Mouse (Mus musculus) thymus, adult 18-20 months (tissue): Measurements from ENCODE around the gene Gm20481.
"Not testable (repeated sequence)": the region's sequence is repeated elsewhere in the genome, so short reads cannot be mapped to it uniquely, and the experiment has no call there.

Experiments
- DNase-seq, 2 experiments: peaks; one replicate each; pipeline ENCODE4 v3.0.0; 2022; ENCODE audit warnings: mixed read lengths in 2 of 2

Gm20481 gene

GRCm38 (mm10) chr17:34978239-34978638, 8.5 kb downstream of the Gm20481 start:
- no peak for DNase-seq

GRCm38 (mm10) chr17:34979631-34980030, 9.9 kb downstream of the Gm20481 start:
- DNase-seq = no peak

- no peak for DNase-seq
Measured at GRCm38 (mm10) chr17:34980655-34981054, 10.9 kb downstream of the Gm20481 start.

- peak; percentile 84 to 90 for DNase-seq
Measured at GRCm38 (mm10) chr17:34981690-34982180, 12.0 kb downstream of the Gm20481 start, which contains the start of gene Lsm2. Lsm2 (plus strand) TSS chr17:34981862.

DNA sequence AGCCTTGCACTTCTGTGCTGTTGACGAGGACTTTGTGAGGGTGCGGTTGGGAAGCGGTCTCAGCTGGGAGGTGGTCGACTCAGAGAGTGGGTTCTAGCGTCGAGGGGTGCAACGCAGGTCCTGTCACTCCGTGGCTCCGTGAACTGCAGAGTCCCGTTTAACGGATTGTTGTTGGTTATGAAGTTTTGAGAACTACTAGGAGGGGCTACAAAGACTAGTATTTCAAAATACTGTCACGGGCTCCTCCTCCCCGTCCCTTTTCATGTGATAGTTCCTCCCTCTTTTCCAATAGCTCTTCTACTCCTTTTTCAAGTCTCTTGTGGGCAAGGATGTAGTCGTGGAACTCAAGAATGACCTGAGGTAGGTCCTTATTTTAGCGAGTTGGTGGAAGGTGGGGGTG, 12.6 kb downstream of the Gm20481 start:
- no peak for DNase-seq

DNA sequence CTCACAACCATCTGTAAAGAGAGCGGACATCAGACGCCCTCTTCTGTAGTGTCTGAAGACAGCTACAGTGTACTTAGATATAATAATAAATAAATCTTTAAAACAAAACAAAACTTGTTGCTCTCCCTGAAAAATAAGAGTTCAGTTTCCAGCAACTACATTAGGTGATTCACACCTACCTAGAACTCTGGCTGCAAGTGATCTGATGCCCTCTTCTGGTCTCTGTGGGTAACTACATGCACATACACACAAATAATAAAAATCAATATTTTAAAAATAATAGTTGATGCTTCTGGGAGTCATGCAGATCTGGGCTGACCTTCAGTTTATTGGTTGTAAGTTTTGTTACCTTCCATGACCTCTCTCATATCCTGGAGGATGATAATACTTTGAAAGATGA, 14.5 kb downstream of the Gm20481 start:
- DNase-seq = no peak

GRCm38 (mm10) chr17:34994751-34995150, 25.0 kb downstream of the Gm20481 start:
- DNase-seq = no peak

- not testable (repeated sequence) for DNase-seq
Measured at GRCm38 (mm10) chr17:34995192-34995591, 25.5 kb downstream of the Gm20481 start.

- not testable (repeated sequence) for DNase-seq
Measured at GRCm38 (mm10) chr17:34995927-34996326, 26.2 kb downstream of the Gm20481 start.

GRCm38 (mm10) chr17:34996411-34997141, 26.9 kb downstream of the Gm20481 start:
- DNase-seq = no peak

- DNase-seq = no peak
Measured at GRCm38 (mm10) chr17:34997142-34997483, 27.4 kb downstream of the Gm20481 start.

- no peak for DNase-seq
Measured at GRCm38 (mm10) chr17:34998526-34999430, 29.1 kb downstream of the Gm20481 start.

GRCm38 (mm10) chr17:34999871-35000716, 30.4 kb downstream of the Gm20481 start:
- not testable (repeated sequence) for DNase-seq

DNA sequence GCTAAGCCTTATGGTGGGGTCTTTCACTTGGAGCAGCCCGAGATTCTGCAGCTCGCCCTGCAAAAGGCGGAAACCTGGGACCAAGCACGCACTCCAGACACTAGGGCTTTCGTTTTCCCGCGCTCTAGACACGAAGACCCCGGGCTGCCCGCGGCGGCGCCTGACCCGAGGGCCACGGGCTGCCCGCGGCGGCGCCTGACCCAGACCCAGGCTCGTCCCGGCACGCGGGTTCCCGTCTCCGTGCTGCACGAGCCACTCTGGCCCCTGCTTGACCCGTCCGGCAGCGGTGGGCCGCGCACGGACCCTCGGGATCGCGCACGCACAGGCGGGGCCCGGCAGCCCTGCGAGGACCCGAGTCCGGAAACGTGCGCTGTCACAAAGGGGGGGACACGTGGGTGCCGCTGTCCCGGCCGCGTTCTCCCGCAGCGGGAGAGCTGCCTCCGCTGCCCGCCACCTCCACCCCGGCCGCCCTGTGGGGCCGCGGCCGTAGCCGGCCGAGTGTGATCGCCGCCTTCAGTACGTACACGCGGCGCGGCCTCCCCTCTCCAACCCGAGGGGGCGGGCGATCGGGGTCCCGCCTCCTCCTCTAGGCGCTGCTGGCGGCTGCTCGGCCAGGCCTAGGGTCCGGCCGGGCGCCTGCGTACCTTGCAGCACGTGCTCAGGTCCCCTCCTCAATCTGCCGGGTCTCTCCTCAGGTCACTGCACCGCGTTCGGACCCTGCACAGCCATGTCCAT, 31.2 kb downstream of the Gm20481 start, which contains the start of gene Vars:
Gene Vars, plus strand, starts transcription at position 271 of the 735 bp plus-strand sequence.
- DNase-seq = peak; percentile 66 to 72

- DNase-seq = no peak
Measured at GRCm38 (mm10) chr17:35001452-35002152, 31.9 kb downstream of the Gm20481 start.

DNA sequence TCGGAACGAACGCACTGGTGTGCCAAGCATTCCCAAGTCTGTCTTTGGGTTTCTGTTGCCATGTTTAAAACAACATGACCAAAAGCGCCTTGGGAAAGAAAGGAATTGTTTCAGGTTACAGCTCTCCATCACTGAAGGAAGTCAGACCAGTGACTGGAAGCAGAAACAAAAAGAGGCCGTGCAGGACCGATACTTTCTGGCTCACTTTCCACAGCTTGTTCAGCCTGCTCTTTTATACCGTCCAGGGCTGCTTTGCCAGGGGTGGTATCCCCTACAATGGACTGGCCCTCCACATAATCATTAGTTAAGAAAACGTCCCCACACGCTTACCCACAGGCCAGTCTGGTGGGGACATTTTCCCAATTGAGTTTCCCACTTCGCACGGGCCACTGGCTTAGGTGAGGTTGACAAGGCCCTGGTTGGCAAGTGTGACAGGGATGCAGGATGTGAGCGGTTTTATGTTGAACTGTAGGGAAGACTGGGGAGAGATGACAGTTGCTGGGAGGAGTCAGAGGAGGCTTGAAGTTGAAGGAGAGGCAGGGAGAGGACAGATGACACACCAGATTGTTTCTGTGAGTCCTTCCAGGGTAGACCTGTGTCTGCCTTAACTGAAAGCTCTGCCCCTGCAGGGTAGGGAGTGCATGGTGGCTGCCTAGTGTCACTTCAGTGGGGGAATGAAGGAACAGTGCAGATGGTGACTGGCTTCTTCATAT, 32.6 kb downstream of the Gm20481 start:
- no peak for DNase-seq

DNA sequence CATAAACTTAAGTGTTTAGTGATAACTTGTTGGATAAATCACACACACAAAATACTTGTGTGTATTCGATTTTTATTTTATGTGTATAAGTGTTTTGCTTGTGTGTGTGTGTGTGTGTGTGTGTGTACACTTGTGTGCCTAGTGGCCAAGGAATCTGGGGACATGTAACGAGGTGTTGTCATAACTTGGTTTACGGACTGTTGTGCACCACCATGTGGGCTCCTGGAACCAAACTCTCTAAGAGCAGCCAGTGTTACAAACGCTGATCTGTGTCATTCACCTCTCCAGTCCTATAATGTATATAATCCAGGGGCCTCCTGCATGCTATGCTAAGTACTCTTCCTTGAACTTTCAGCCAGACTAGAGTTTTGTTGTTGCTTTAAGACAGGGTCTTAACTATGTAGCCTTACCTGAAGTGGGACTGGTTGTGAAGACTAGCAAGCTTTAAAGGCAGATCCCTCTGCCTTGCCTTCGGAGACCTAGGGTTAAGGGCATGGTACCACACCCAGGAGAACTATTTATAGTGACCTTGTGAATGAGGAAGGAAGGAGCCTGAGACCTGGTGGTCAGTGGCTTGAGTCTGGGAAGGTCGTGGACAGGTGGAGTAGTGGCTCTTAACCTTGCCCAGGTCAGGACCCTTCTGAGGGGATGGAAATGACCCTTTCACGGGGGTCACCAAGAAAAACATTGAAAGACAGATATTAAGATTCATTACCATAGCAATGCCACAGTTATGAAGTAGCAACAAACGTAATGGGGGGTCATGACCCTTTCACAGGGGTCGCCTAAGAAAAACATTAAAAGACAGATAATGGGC, 33.5 kb downstream of the Gm20481 start:
- no peak for DNase-seq

DNA sequence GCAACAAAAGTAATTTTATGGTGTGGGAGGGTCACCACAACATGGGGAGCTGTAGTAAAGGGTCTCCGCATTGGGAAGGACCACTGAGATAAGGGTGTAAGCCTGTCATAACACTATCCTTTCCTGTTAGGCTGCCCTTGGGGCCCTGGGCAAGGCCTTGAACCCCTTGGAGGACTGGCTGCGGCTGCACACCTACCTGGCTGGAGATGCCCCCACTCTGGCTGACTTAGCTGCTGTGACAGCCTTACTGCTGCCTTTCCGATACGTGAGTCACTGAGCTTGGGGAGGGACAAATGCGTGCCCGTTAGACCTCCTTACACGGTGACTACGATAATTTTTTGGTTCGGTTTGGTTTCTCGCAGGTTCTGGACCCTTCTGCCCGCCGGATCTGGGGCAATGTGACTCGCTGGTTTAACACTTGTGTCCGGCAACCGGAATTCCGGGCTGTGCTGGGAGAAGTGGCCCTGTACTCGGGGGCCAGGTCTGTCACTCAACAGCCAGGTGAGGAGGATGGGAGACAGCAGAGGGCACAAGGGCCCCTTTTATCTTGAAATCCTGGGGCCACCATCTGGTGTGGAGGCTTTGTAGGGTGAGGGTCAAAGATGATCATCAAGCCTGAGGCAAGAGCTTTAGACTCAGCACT, 34.5 kb downstream of the Gm20481 start:
- DNase-seq = no peak

GRCm38 (mm10) chr17:35005158-35005557, 35.4 kb downstream of the Gm20481 start:
- DNase-seq = no peak
